Mouse (Mus musculus) intestine, postnatal 0 days (tissue): ENCODE results near the gene Stac2. TPM values are rescaled to one million over a fixed set of nuclear protein-coding genes. Genes with fewer than 3 reads are reported as not detected.
A peak's percentile ranks its signal among the peaks of the same experiment; 100 is the strongest.

Experiments used
- ATAC-seq: fragments of 200-750 bp; cut with Nextera tagmentation; 2 replicates; pipeline ENCODE4 v1.8.0; 2017; ENCODE audit warnings: mild to moderate bottlenecking, moderate TSS enrichment, moderate library complexity
- H3K27ac ChIP-seq: fragments of 300-500 bp; sonication (generic); 2 replicates; pipeline ENCODE4 v1.5.1; 2014; ENCODE audit warnings: mild to moderate bottlenecking, low read depth, low read length, moderate library complexity
- H3K27me3 ChIP-seq: fragments of 300-500 bp; sonication (generic); replicated peaks from 2 replicates; pipeline ENCODE4 v1.6.1; 2014; ENCODE audit warnings: low read length, mixed read lengths; ENCODE audit not compliant: control insufficient read depth, insufficient read depth
- H3K36me3 ChIP-seq: fragments of 300-500 bp; sonication (generic); 2 replicates; pipeline ENCODE4 v1.6.1; 2014; ENCODE audit warnings: mild to moderate bottlenecking, moderate library complexity; ENCODE audit not compliant: control insufficient read depth, insufficient read depth
- H3K4me1 ChIP-seq: fragments of 300-500 bp; sonication (generic); replicated peaks from 2 replicates; pipeline ENCODE4 v1.6.1; 2014; ENCODE audit warnings: antibody characterized with exemption, low read length, mixed read lengths; ENCODE audit not compliant: control insufficient read depth, insufficient read depth
- H3K4me2 ChIP-seq: fragments of 300-500 bp; sonication (generic); replicated peaks from 2 replicates; pipeline ENCODE4 v1.6.1; 2014; ENCODE audit warnings: low read depth, mild to moderate bottlenecking, moderate library complexity
- H3K4me3 ChIP-seq: fragments of 300-500 bp; sonication (generic); 2 replicates; pipeline ENCODE4 v1.5.1; 2014; ENCODE audit warnings: low read depth, low read length
- H3K9ac ChIP-seq: fragments of 300-500 bp; sonication (generic); 2 replicates; pipeline ENCODE4 v1.6.1; 2014; ENCODE audit warnings: mild to moderate bottlenecking, low read depth, low read length
- H3K9me3 ChIP-seq: fragments of 300-500 bp; sonication (generic); 2 replicates; pipeline ENCODE4 v1.6.1; 2016; ENCODE audit warnings: mixed run types; ENCODE audit not compliant: control insufficient read depth
- CTCF ChIP-seq: sonication (generic); IDR thresholded peaks from 2 replicates; pipeline ENCODE4 v1.5.1; 2016; ENCODE audit warnings: low read depth, mild to moderate bottlenecking, control low read depth, antibody characterized with exemption, moderate library complexity
- WGBS: fragments of 180-500 bp; shearing (Covaris S2); extraction: QIAGEN DNeasy Blood & Tissue Kit; methylation state at CpG from one replicate; pipeline ENCODE4 v1.1.7; 2014; 5-methylcytosine and 5-hydroxymethylcytosine counted together
- polyA plus RNA-seq: library from polyadenylated mRNA; unstranded; fragments of >200 nt; fragmentation: Nextera tagmentation; extraction: Ambion mirVana; gene quantifications from 2 replicates; pipeline ENCODE4 v1.2.1, GENCODE M21; 2015

Stac2 gene
- polyA plus RNA-seq, 1 experiment from 2014 or later: 0.13 TPM

DNA sequence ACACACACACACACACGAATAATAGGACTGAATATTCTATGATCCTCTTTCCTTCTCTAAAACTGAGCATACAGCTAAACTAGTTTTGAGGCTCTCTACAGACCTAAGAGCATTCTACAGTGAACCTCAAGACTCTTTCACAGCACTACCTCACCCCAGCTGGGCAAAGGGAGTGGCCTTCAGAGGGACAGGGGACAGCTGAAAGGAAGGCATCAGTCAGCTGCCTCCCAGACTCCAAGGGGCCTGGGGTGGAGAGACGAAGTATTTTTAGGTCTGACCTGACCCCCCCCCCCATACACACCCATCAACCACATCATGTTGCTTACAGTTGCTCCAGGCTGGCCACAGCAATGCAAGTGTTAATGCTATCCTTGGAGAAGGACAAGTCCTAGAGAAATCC is 32.1 kb downstream of the Stac2 start:
- H3K9ac ChIP-seq: no peak overlapping the region
- no peaks in the 10 kb centered on the region for H3K9me3 ChIP-seq
- H3K36me3 ChIP-seq: no peaks in the 10 kb centered on the region
- no peak for TF ChIP-seq CTCF
- no peak for ATAC-seq
- 0 out of 2 replicates have a peak, but pooled peaks cover 4% of the 10 kb centered on the region for H3K4me1 ChIP-seq
- 59% methylated on average over 2 of the region's 2 CpGs for WGBS
- H3K27ac ChIP-seq: no peak overlapping the region
- H3K4me3 ChIP-seq: no peak overlapping the region
- H3K27me3 ChIP-seq: no peaks in the 10 kb centered on the region
- H3K4me2 ChIP-seq: peak overlapping the region; percentile 93

DNA sequence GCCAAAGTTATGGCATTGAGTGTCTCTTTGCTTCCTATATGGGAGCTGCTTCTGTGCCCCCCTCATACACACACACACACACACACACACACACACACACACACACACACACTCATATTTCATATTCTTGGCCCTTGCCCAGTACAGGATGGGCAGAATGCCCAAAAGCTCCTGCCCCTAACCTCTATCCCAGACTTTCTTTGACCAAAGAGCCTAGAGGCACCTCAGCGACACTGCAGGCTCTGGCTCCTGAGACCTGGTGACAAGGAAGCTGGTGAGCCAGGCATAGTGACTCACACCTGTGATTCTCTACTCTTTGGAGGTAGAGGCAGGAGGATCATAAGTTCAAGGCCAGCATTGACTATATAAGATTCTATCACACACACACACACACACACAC is 32.6 kb downstream of the Stac2 start:
- ATAC-seq: no peak
- H3K9me3 ChIP-seq: no peaks in the 10 kb centered on the region
- no peak for TF ChIP-seq CTCF
- H3K4me2 ChIP-seq: no peak overlapping the region
- H3K36me3 ChIP-seq: no peaks in the 10 kb centered on the region
- no peak overlapping the region for H3K27ac ChIP-seq
- no peak overlapping the region for H3K9ac ChIP-seq
- no peaks in the 10 kb centered on the region for H3K27me3 ChIP-seq
- no peak overlapping the region for H3K4me3 ChIP-seq
- 0 out of 2 replicates have a peak, but pooled peaks cover under 1% of the 10 kb centered on the region for H3K4me1 ChIP-seq
- 67% methylated on average over 1 of the region's 1 CpGs for WGBS

- H3K9ac ChIP-seq: no peak overlapping the region
- ATAC-seq: no peak
- no peaks in the 10 kb centered on the region for H3K9me3 ChIP-seq
- WGBS: 64% methylated on average over 8 of the region's 8 CpGs
- H3K36me3 ChIP-seq: no peaks in the 10 kb centered on the region
- no peaks in the 10 kb centered on the region for H3K4me1 ChIP-seq
- TF ChIP-seq CTCF: no peak
- H3K4me3 ChIP-seq: no peak overlapping the region
- H3K27me3 ChIP-seq: no peaks in the 10 kb centered on the region
- no peak overlapping the region for H3K27ac ChIP-seq
- H3K4me2 ChIP-seq: no peak overlapping the region; the same call in 1 of the 2 replicates
Observed at GRCm38 (mm10) chr11:98019883-98020610, 33.2 kb downstream of the Stac2 start.

GRCm38 (mm10) chr11:98018858-98019641 is 34.2 kb downstream of the Stac2 start:
- H3K9me3 ChIP-seq: no peaks in the 10 kb centered on the region
- no peak overlapping the region for H3K27ac ChIP-seq
- H3K4me1 ChIP-seq: no peaks in the 10 kb centered on the region
- H3K9ac ChIP-seq: no peak overlapping the region
- ATAC-seq: peak; percentile 23; the same call in 1 of the 2 replicates
- H3K36me3 ChIP-seq: no peaks in the 10 kb centered on the region
- H3K4me2 ChIP-seq: no peak overlapping the region; the same call in 1 of the 2 replicates
- H3K4me3 ChIP-seq: no peak overlapping the region
- WGBS: 44% methylated on average over 10 of the region's 10 CpGs
- TF ChIP-seq CTCF: peak; percentile 69
- H3K27me3 ChIP-seq: no peaks in the 10 kb centered on the region

DNA sequence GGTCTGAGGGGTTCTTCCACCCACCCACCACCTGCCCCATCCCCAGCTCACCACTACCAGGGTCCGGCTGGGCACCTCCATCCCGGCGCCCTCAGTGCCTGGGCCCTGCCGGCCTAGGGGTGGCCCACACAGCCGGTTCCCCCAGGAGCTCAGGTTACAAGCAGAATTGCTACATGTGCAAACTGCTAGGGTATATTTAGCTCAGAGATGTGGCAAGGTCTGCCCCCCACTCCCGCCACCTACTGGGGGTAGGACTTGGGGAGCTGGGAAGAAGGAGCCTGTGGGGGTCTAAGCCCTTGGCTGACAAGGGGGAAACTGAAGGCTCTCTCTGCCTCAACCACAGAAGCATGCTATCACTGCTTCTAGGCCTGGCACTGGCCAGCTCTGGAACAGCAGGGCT is 35.0 kb downstream of the Stac2 start:
- H3K36me3 ChIP-seq: no peaks in the 10 kb centered on the region
- no peaks in the 10 kb centered on the region for H3K27me3 ChIP-seq
- TF ChIP-seq CTCF: no peak
- H3K9me3 ChIP-seq: no peaks in the 10 kb centered on the region
- WGBS: 91% methylated on average over 6 of the region's 6 CpGs
- H3K4me3 ChIP-seq: no peak overlapping the region
- no peak overlapping the region for H3K9ac ChIP-seq
- no peak overlapping the region for H3K4me2 ChIP-seq
- no peak overlapping the region for H3K27ac ChIP-seq
- no peak for ATAC-seq
- H3K4me1 ChIP-seq: no peaks in the 10 kb centered on the region

GRCm38 (mm10) chr11:98016824-98017223 is 36.4 kb downstream of the Stac2 start:
- H3K9ac ChIP-seq: no peak overlapping the region
- no peak overlapping the region for H3K4me2 ChIP-seq
- no peak for ATAC-seq
- 81% methylated on average over 4 of the region's 4 CpGs for WGBS
- no peak for TF ChIP-seq CTCF
- H3K4me3 ChIP-seq: no peak overlapping the region
- H3K4me1 ChIP-seq: no peaks in the 10 kb centered on the region
- H3K9me3 ChIP-seq: no peaks in the 10 kb centered on the region
- no peaks in the 10 kb centered on the region for H3K27me3 ChIP-seq
- H3K36me3 ChIP-seq: no peaks in the 10 kb centered on the region
- H3K27ac ChIP-seq: no peak overlapping the region
